Mouse (Mus musculus) ovary, adult 2 months (tissue): Measurements from ENCODE around the gene BC067074. TPM values are rescaled to one million over a fixed set of nuclear protein-coding genes. Genes with fewer than 3 reads are reported as not detected.

Source experiments
- polyA plus RNA-seq: library from polyadenylated mRNA; depleted of rRNA; stranded (reverse); fragments of >200 nt; gene quantifications from 2 replicates; pipeline ENCODE4 v1.2.3, GENCODE M21; 2012; rRNA removed

BC067074 gene
- 2.8 and 3.7 TPM in 2 replicates for polyA plus RNA-seq

GRCm38 (mm10) chr13:113292975-113293706, at the start of gene BC067074:
BC067074 (plus strand) TSS chr13:113293159.

Other genes with a start within 250 kb of the BC067074 start
- 4.3 and 6.0 TPM in 2 replicates for gene Gpx8, start 246.7 kb upstream of the BC067074 start, polyA plus RNA-seq
- gene Gzma, start 192.2 kb upstream of the BC067074 start, polyA plus RNA-seq: 0.19 TPM in 1 of 2 replicates, not detected in the other
- 1.0 and 1.2 TPM in 2 replicates for gene Esm1, start 83.5 kb upstream of the BC067074 start, polyA plus RNA-seq
- not detected in 2 replicates for gene Gzmk, start 67.3 kb upstream of the BC067074 start, polyA plus RNA-seq